Mouse (Mus musculus): ENCODE measurements around the gene Usb1.

DNA sequence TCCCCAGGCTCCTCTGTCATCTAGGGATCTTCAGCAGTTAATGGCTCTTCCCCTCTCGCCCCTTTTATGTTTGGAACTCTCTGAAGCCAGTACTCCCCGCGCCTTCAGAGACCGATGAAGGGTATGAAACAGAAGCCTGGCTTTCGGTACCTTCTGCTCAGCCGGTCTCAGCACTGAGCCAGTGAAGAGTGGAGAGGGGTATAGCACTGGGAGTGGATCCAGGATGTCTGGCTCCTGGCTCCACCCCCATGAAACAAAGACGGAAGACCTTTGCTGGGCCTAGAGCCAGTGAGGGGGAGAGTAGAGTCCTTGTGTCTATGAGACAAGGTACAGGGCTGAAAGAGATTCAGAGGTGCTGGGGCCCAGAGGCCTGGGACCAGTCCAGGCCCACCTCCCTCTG, 38.2 kb upstream of the Usb1 start:
- TF ChIP-seq CTCF (IDR thresholded peaks at IDR 0.05; ENCODE audit: low read depth, low read length): no peak
- TF ChIP-seq POLR2A (IDR thresholded peaks at IDR 0.05; ENCODE audit: extremely low read depth, insufficient read depth, low read length): no peak
